Mouse (Mus musculus): ENCODE results near the gene Ctnnal1. TPM values are rescaled to one million over a fixed set of nuclear protein-coding genes. Genes with fewer than 3 reads are reported as not detected.

Ctnnal1 gene
- polyA plus RNA-seq, 1 experiment from 2014 or later: 22.2 TPM

- Histone ChIP-seq H3K9me3 (ENCODE audit: control insufficient read depth, low read length) (no peaks in the 10 kb centered on the region), H3K4me3 (ENCODE audit: low read depth, low read length) (no peak overlapping the region), H3K4me2 (replicated peaks; ENCODE audit: low read depth, low read length) (no peak overlapping the region), H3K27ac (ENCODE audit: low read depth, low read length) (no peak overlapping the region), H3K9ac (ENCODE audit: low read depth, low read length) (no peak overlapping the region), H3K36me3 (ENCODE audit: control insufficient read depth, insufficient read depth, low read length) (no peaks in the 10 kb centered on the region), H3K4me1 (replicated peaks; ENCODE audit: control insufficient read depth, insufficient read depth, low read length) (no peaks in the 10 kb centered on the region), H3K27me3 (ENCODE audit: control insufficient read depth, insufficient read depth, low read length) (no peaks in the 10 kb centered on the region)
- 45% methylated on average over 6 of the region's 6 CpGs for WGBS
- DNase-seq (ENCODE audit: low spot score) (no peak), ATAC-seq (ENCODE audit: low FRiP score) (no peak)
These were observed 14.3 kb downstream of the Ctnnal1 start for GRCm38 (mm10) chr4:56850724-56851123.

- Histone ChIP-seq H3K27ac (ENCODE audit: low read depth, low read length) (no peak overlapping the region), H3K4me1 (replicated peaks; ENCODE audit: control insufficient read depth, insufficient read depth, low read length) (no peaks in the 10 kb centered on the region), H3K27me3 (ENCODE audit: control insufficient read depth, insufficient read depth, low read length) (no peaks in the 10 kb centered on the region), H3K9ac (ENCODE audit: low read depth, low read length) (no peak overlapping the region), H3K4me2 (replicated peaks; ENCODE audit: low read depth, low read length) (no peak overlapping the region), H3K9me3 (ENCODE audit: control insufficient read depth, low read length) (no peaks in the 10 kb centered on the region; the same call in 1 of the 2 replicates), H3K36me3 (ENCODE audit: control insufficient read depth, insufficient read depth, low read length) (peaks cover 8% of the 10 kb centered on the region; the same call in 1 of the 2 replicates), H3K4me3 (ENCODE audit: low read depth, low read length) (no peak overlapping the region)
- ATAC-seq (ENCODE audit: low FRiP score) (no peak), DNase-seq (ENCODE audit: low spot score) (no peak)
- WGBS: 90% methylated on average over 6 of the region's 6 CpGs
These were observed 16.9 kb downstream of the Ctnnal1 start for GRCm38 (mm10) chr4:56848044-56848443.

- Histone ChIP-seq H3K4me2 (replicated peaks; ENCODE audit: low read depth, low read length) (no peak overlapping the region), H3K4me1 (replicated peaks; ENCODE audit: control insufficient read depth, insufficient read depth, low read length) (no peaks in the 10 kb centered on the region), H3K27ac (ENCODE audit: low read depth, low read length) (no peak overlapping the region), H3K4me3 (ENCODE audit: low read depth, low read length) (no peak overlapping the region), H3K9ac (ENCODE audit: low read depth, low read length) (no peak overlapping the region), H3K36me3 (ENCODE audit: control insufficient read depth, insufficient read depth, low read length) (peaks cover 8% of the 10 kb centered on the region; the same call in 1 of the 2 replicates), H3K9me3 (ENCODE audit: control insufficient read depth, low read length) (no peaks in the 10 kb centered on the region; the same call in 1 of the 2 replicates), H3K27me3 (ENCODE audit: control insufficient read depth, insufficient read depth, low read length) (no peaks in the 10 kb centered on the region)
- no peak for DNase-seq (ENCODE audit: low spot score)
- 90% methylated on average over 3 of the region's 3 CpGs for WGBS
- no peak for ATAC-seq (ENCODE audit: low FRiP score)
These were observed 17.6 kb downstream of the Ctnnal1 start for GRCm38 (mm10) chr4:56847400-56847799.

- no peak for DNase-seq (ENCODE audit: low spot score)
These were observed 19.0 kb downstream of the Ctnnal1 start for GRCm38 (mm10) chr4:56845896-56846533.

GRCm38 (mm10) chr4:56844911-56845310, 20.1 kb downstream of the Ctnnal1 start:
- WGBS: 86% methylated on average over 4 of the region's 4 CpGs

More at GRCm38 (mm10) chr4:56845896-56846533, 19.0 kb downstream of the Ctnnal1 start:
- no peaks in the 10 kb centered on the region for H3K4me1 ChIP-seq (replicated peaks; ENCODE audit: control insufficient read depth, insufficient read depth, low read length)
- H3K4me3 ChIP-seq (ENCODE audit: low read depth, low read length): no peak overlapping the region
- no peaks in the 10 kb centered on the region for H3K27me3 ChIP-seq (ENCODE audit: control insufficient read depth, insufficient read depth, low read length)
- H3K9me3 ChIP-seq (ENCODE audit: control insufficient read depth, low read length): no peaks in the 10 kb centered on the region; the same call in 1 of the 2 replicates
- no peak overlapping the region for H3K9ac ChIP-seq (ENCODE audit: low read depth, low read length)
- H3K4me2 ChIP-seq (replicated peaks; ENCODE audit: low read depth, low read length): no peak overlapping the region
- ATAC-seq (ENCODE audit: low FRiP score): no peak
- H3K27ac ChIP-seq (ENCODE audit: low read depth, low read length): no peak overlapping the region
- peaks cover 8% of the 10 kb centered on the region; the same call in 1 of the 2 replicates for H3K36me3 ChIP-seq (ENCODE audit: control insufficient read depth, insufficient read depth, low read length)
- 71% methylated on average over 12 of the region's 12 CpGs for WGBS

GRCm38 (mm10) chr4:56843963-56844362, 21.0 kb downstream of the Ctnnal1 start:
- no peak for DNase-seq (ENCODE audit: low spot score)
- Histone ChIP-seq H3K27ac (ENCODE audit: low read depth, low read length) (no peak overlapping the region), H3K4me2 (replicated peaks; ENCODE audit: low read depth, low read length) (no peak overlapping the region), H3K4me3 (ENCODE audit: low read depth, low read length) (no peak overlapping the region), H3K9me3 (ENCODE audit: control insufficient read depth, low read length) (no peaks in the 10 kb centered on the region; the same call in 1 of the 2 replicates), H3K4me1 (replicated peaks; ENCODE audit: control insufficient read depth, insufficient read depth, low read length) (no peaks in the 10 kb centered on the region), H3K9ac (ENCODE audit: low read depth, low read length) (no peak overlapping the region), H3K27me3 (ENCODE audit: control insufficient read depth, insufficient read depth, low read length) (no peaks in the 10 kb centered on the region), H3K36me3 (ENCODE audit: control insufficient read depth, insufficient read depth, low read length) (peaks cover 8% of the 10 kb centered on the region; the same call in 1 of the 2 replicates)
- no peak for ATAC-seq (ENCODE audit: low FRiP score)
- WGBS: 85% methylated on average over 2 of the region's 2 CpGs

More at GRCm38 (mm10) chr4:56844911-56845310, 20.1 kb downstream of the Ctnnal1 start:
- no peak for DNase-seq (ENCODE audit: low spot score)
- Histone ChIP-seq H3K27me3 (ENCODE audit: control insufficient read depth, insufficient read depth, low read length) (no peaks in the 10 kb centered on the region), H3K27ac (ENCODE audit: low read depth, low read length) (no peak overlapping the region), H3K4me1 (replicated peaks; ENCODE audit: control insufficient read depth, insufficient read depth, low read length) (no peaks in the 10 kb centered on the region), H3K36me3 (ENCODE audit: control insufficient read depth, insufficient read depth, low read length) (peaks cover 8% of the 10 kb centered on the region; the same call in 1 of the 2 replicates), H3K9me3 (ENCODE audit: control insufficient read depth, low read length) (no peaks in the 10 kb centered on the region; the same call in 1 of the 2 replicates), H3K9ac (ENCODE audit: low read depth, low read length) (no peak overlapping the region), H3K4me2 (replicated peaks; ENCODE audit: low read depth, low read length) (no peak overlapping the region), H3K4me3 (ENCODE audit: low read depth, low read length) (no peak overlapping the region)
- no peak for ATAC-seq (ENCODE audit: low FRiP score)

GRCm38 (mm10) chr4:56842501-56842900, 22.5 kb downstream of the Ctnnal1 start:
- Histone ChIP-seq H3K27ac (ENCODE audit: low read depth, low read length) (no peak overlapping the region), H3K36me3 (ENCODE audit: control insufficient read depth, insufficient read depth, low read length) (peaks cover 8% of the 10 kb centered on the region; the same call in 1 of the 2 replicates), H3K4me2 (replicated peaks; ENCODE audit: low read depth, low read length) (no peak overlapping the region), H3K9me3 (ENCODE audit: control insufficient read depth, low read length) (no peaks in the 10 kb centered on the region; the same call in 1 of the 2 replicates), H3K27me3 (ENCODE audit: control insufficient read depth, insufficient read depth, low read length) (no peaks in the 10 kb centered on the region), H3K4me3 (ENCODE audit: low read depth, low read length) (no peak overlapping the region), H3K4me1 (replicated peaks; ENCODE audit: control insufficient read depth, insufficient read depth, low read length) (no peaks in the 10 kb centered on the region), H3K9ac (ENCODE audit: low read depth, low read length) (no peak overlapping the region)
- 84% methylated on average over 7 of the region's 7 CpGs for WGBS
- ATAC-seq (ENCODE audit: low FRiP score) (no peak), DNase-seq (ENCODE audit: low spot score) (no peak)

GRCm38 (mm10) chr4:56840297-56840696, 24.7 kb downstream of the Ctnnal1 start:
- Histone ChIP-seq H3K36me3 (ENCODE audit: control insufficient read depth, insufficient read depth, low read length) (peaks cover 8% of the 10 kb centered on the region; the same call in 1 of the 2 replicates), H3K27me3 (ENCODE audit: control insufficient read depth, insufficient read depth, low read length) (no peaks in the 10 kb centered on the region), H3K9ac (ENCODE audit: low read depth, low read length) (no peak overlapping the region), H3K4me3 (ENCODE audit: low read depth, low read length) (no peak overlapping the region), H3K9me3 (ENCODE audit: control insufficient read depth, low read length) (no peaks in the 10 kb centered on the region; the same call in 1 of the 2 replicates), H3K4me1 (replicated peaks; ENCODE audit: control insufficient read depth, insufficient read depth, low read length) (no peaks in the 10 kb centered on the region), H3K4me2 (replicated peaks; ENCODE audit: low read depth, low read length) (no peak overlapping the region), H3K27ac (ENCODE audit: low read depth, low read length) (no peak overlapping the region)
- no peak for ATAC-seq (ENCODE audit: low FRiP score)
- WGBS: 91% methylated on average over 3 of the region's 3 CpGs
- no peak for DNase-seq (ENCODE audit: low spot score)

- ATAC-seq (ENCODE audit: low FRiP score): no peak
- no peaks in the 10 kb centered on the region for H3K9me3 ChIP-seq (ENCODE audit: control insufficient read depth, low read length)
- no peak overlapping the region for H3K4me2 ChIP-seq (replicated peaks; ENCODE audit: low read depth, low read length)
- no peak overlapping the region for H3K9ac ChIP-seq (ENCODE audit: low read depth, low read length)
- H3K36me3 ChIP-seq (ENCODE audit: control insufficient read depth, insufficient read depth, low read length): no peaks in the 10 kb centered on the region
- no peak for DNase-seq (ENCODE audit: low spot score)
- no peak overlapping the region for H3K4me3 ChIP-seq (ENCODE audit: low read depth, low read length)
- H3K27ac ChIP-seq (ENCODE audit: low read depth, low read length): no peak overlapping the region
- no peaks in the 10 kb centered on the region for H3K27me3 ChIP-seq (ENCODE audit: control insufficient read depth, insufficient read depth, low read length)
- WGBS: 79% methylated on average over 6 of the region's 6 CpGs
- no peaks in the 10 kb centered on the region for H3K4me1 ChIP-seq (replicated peaks; ENCODE audit: control insufficient read depth, insufficient read depth, low read length)
These were observed 27.3 kb downstream of the Ctnnal1 start for GRCm38 (mm10) chr4:56837661-56838060.
